Mouse (Mus musculus) intestine, embryonic 15.5 days (tissue): ENCODE results near the gene Abcg4. TPM values are rescaled to one million over a fixed set of nuclear protein-coding genes. Genes with fewer than 3 reads are reported as not detected.
"Not testable (repeated sequence)": the region's sequence is repeated elsewhere in the genome, so short reads cannot be mapped to it uniquely, and the experiment has no call there.

ENCODE experiments used
- ATAC-seq: fragments of 200-750 bp; cut with Nextera tagmentation; 2 replicates; pipeline ENCODE4 v1.8.0; 2017; ENCODE audit warnings: moderate TSS enrichment, moderate library complexity
- H3K27ac ChIP-seq: fragments of 300-500 bp; sonication (generic); 2 replicates; pipeline ENCODE4 v1.5.1; 2015; ENCODE audit warnings: mild to moderate bottlenecking, inconsistent platforms
- H3K27me3 ChIP-seq: fragments of 300-500 bp; sonication (generic); replicated peaks from 2 replicates; pipeline ENCODE4 v1.6.1; 2015; ENCODE audit warnings: inconsistent platforms
- H3K36me3 ChIP-seq: fragments of 300-500 bp; sonication (generic); 2 replicates; pipeline ENCODE4 v1.6.1; 2015; ENCODE audit warnings: inconsistent platforms
- H3K4me1 ChIP-seq: fragments of 300-500 bp; sonication (generic); replicated peaks from 2 replicates; pipeline ENCODE4 v1.6.1; 2015; ENCODE audit warnings: inconsistent platforms
- H3K4me2 ChIP-seq: fragments of 300-500 bp; sonication (generic); replicated peaks from 2 replicates; pipeline ENCODE4 v1.6.1; 2015; ENCODE audit warnings: mild to moderate bottlenecking, inconsistent platforms
- H3K4me3 ChIP-seq: fragments of 300-500 bp; sonication (generic); replicated peaks from 2 replicates; pipeline ENCODE4 v1.5.1; 2015; ENCODE audit warnings: inconsistent platforms
- H3K9ac ChIP-seq: fragments of 300-500 bp; sonication (generic); 2 replicates; pipeline ENCODE4 v1.6.1; 2015; ENCODE audit warnings: inconsistent platforms
- H3K9me3 ChIP-seq: fragments of 300-500 bp; sonication (generic); 2 replicates; pipeline ENCODE4 v1.6.1; 2016; ENCODE audit warnings: inconsistent platforms
- WGBS: fragments of 180-500 bp; shearing (Covaris S2); methylation state at CpG from one replicate; pipeline ENCODE4 v1.1.7; 2015; 5-methylcytosine and 5-hydroxymethylcytosine counted together
- polyA plus RNA-seq: library from polyadenylated mRNA; unstranded; fragments of >200 nt; fragmentation: Nextera tagmentation; extraction: Ambion mirVana; gene quantifications from 2 replicates; pipeline ENCODE4 v1.2.1, GENCODE M21; 2015

Gene Abcg4
- polyA plus RNA-seq = 2.5 and 2.9 TPM in 2 replicates

DNA sequence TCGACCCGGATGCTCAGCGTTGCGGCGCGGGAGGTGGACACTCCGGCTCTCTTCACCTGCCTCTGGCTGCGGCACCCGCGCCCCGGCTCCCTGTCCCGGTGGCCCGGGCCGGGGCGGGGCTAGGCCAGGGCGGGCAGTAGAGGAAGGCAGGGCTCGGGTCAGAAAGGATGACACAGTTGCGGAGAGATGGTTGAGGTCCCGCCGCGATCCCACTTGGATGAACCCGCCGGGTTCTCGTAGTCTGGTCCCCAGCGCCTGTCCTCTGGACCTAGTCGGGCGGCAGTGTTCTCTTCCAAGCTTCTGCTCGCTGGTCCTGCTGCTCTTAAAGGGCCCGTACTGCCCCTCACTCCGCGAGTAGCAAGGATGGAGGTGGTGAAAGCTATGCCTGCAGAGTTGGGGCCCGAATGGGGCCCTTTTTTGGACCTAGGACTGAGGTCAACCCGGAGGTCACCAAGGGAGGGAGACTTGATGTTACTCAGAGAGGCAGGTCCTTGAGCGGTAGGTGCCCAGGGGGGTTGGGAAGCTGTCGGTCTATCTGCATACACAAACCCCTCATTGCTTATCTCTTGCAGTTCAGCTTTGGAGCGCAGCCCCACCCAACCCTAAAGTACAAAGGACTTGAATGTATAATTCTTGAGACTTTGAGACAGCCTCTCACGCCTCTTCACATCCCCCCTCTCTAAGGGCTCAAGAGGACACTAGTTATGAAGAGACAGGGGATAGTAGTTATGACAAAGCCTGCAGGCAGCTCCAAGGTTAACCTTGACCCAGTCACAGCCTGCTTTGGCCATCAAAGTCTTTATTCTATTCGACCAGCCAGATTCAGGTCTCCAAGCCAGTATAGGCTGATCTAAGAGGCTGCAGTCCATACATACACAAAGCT is at the start of gene Abcg4:
Gene Abcg4, minus strand, starts transcription at position 540 of the 883 bp plus-strand sequence.
- Histone ChIP-seq H3K9me3 (no peaks in the 10 kb centered on the region), H3K27me3 (peaks cover 15% of the 10 kb centered on the region), H3K9ac (peak within 1 kb of the TSS; percentile 63), H3K36me3 (peaks cover 14% of the 10 kb centered on the region), H3K4me2 (peak within 1 kb of the TSS; percentile 94), H3K27ac (peak within 1 kb of the TSS; percentile 19), H3K4me3 (peak within 1 kb of the TSS; percentile 54), H3K4me1 (peaks cover 25% of the 10 kb centered on the region)
- peak; percentile 73 for ATAC-seq
- under 1% methylated on average over 38 of the region's 38 CpGs for WGBS

DNA sequence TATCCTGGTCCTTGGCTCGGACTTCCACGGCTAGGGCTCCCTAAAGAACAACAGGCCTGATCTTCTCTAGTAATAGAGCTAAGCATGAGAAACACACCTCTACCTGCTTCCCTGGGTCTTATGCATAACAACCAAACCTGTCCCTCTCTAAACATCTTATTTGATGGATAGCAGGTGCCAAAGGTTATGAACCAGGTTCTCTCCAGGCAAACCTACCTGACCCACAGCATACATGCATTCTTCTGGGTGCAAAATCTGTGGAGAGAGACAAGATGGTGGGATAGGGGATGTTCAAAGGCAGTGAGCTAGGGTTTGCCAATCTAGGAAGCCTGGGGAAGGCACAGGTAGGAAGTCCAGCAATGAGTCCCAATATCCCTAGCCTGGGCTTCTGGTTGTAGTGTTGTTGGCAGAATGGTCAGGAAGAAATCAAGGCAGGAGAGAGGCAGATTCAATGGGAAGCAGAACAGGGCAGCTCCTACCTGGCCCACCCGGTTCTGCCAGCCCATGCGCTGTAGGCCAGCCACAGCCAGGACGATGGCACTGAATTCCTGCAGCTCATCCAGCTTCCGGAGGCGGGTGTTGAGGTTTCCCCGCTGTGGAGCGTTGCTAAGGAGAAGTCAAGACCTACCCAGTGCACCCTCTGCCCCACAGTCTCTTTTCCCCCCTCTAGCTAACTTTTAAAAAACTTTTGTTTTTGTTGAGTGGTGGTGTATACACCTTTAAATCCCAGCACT is 49.2 kb upstream of the Abcg4 start:
- Histone ChIP-seq H3K4me3 (peak overlapping the region; percentile 88; the same call in 1 of the 2 replicates), H3K4me2 (peak overlapping the region; percentile 69), H3K27me3 (no peaks in the 10 kb centered on the region), H3K36me3 (peaks cover 26% of the 10 kb centered on the region), H3K9ac (0 out of 2 replicates have a peak overlapping the region, but pooled peaks have one; percentile 20), H3K27ac (peak overlapping the region; percentile 27; the same call in 1 of the 2 replicates), H3K4me1 (peaks cover 22% of the 10 kb centered on the region), H3K9me3 (no peaks in the 10 kb centered on the region)
- no peak for ATAC-seq
- WGBS = 68% methylated on average over 9 of the region's 9 CpGs

DNA sequence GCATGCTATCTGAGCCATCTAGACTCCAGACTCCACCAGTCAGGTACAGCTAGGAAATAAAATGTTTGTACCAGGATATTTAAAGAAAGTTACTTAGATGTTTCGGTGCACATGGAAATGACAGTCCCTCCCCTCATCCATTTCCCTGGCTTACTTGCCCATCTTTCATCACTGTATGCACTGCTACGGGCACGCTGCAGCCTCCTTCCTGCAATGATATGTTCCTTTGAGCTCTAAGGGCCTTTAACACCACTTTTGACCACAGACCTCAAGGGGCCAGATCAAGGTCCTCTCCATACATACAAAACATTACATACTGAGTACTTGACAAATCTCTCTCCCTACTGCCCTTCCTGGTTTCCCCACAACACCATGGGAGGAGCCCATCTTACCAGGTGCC is 48.5 kb upstream of the Abcg4 start:
- no peaks in the 10 kb centered on the region for H3K27me3 ChIP-seq
- 67% methylated on average over 3 of the region's 3 CpGs for WGBS
- H3K9me3 ChIP-seq = no peaks in the 10 kb centered on the region
- H3K36me3 ChIP-seq = peaks cover 30% of the 10 kb centered on the region
- peak overlapping the region; percentile 88 for H3K4me3 ChIP-seq
- ATAC-seq = no peak
- H3K27ac ChIP-seq = no peak overlapping the region
- peaks cover 16% of the 10 kb centered on the region for H3K4me1 ChIP-seq
- H3K4me2 ChIP-seq = peak overlapping the region; percentile 69
- H3K9ac ChIP-seq = peak overlapping the region; percentile 98

DNA sequence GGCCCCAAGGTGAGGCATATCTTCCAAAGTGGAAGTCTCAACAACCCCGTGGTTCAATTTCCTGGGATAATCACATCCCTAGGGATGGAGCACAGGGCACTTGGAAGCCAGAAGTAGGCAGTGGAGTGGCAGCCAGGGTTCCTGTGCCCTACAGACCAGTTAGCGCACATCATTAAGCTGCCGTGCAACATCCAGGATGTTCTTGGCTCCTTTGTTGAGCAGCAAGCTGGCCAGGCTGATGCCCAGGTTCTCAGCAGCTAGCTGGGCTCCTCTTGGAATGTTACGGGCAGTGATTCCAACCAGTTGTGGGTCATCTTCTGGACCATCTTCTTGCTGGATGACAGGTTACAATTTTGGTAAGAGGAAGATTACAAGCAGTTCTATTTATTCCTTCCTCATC is 48.1 kb upstream of the Abcg4 start:
- 30% methylated on average over 4 of the region's 4 CpGs for WGBS
- H3K27me3 ChIP-seq, H3K9me3 ChIP-seq, H3K27ac ChIP-seq, ATAC-seq: not testable (repeated sequence)
- Histone ChIP-seq H3K36me3 (peaks cover 34% of the 10 kb centered on the region), H3K4me2 (peak overlapping the region; percentile 69), H3K4me3 (peak overlapping the region; percentile 88), H3K4me1 (peaks cover 16% of the 10 kb centered on the region), H3K9ac (peak overlapping the region; percentile 98)

DNA sequence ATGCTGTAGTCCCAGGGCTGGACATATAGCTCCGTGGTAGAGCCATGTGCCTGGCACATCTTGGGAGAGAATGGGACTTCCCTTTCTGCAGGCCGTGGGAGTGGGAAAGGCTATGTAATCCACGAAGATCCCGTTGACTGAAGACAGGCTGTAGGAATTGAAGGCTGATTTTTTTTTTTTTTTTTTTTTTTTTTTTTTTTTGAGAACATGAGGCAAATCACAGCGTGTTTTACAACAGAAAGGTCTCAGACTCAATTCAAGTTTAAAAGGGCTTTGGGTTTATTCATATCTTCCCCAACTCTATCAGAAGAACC is 47.6 kb upstream of the Abcg4 start:
- H3K27ac ChIP-seq = peak overlapping the region; percentile 97; the same call in 1 of the 2 replicates
- H3K9ac ChIP-seq = peak overlapping the region; percentile 98
- H3K4me2 ChIP-seq = peak overlapping the region; percentile 69
- WGBS = under 1% methylated on average over 5 of the region's 5 CpGs
- H3K4me3 ChIP-seq = peak overlapping the region; percentile 88
- H3K36me3 ChIP-seq = peaks cover 35% of the 10 kb centered on the region
- no peak for ATAC-seq
- no peaks in the 10 kb centered on the region for H3K9me3 ChIP-seq
- H3K4me1 ChIP-seq = peaks cover 16% of the 10 kb centered on the region
- H3K27me3 ChIP-seq = no peaks in the 10 kb centered on the region

DNA sequence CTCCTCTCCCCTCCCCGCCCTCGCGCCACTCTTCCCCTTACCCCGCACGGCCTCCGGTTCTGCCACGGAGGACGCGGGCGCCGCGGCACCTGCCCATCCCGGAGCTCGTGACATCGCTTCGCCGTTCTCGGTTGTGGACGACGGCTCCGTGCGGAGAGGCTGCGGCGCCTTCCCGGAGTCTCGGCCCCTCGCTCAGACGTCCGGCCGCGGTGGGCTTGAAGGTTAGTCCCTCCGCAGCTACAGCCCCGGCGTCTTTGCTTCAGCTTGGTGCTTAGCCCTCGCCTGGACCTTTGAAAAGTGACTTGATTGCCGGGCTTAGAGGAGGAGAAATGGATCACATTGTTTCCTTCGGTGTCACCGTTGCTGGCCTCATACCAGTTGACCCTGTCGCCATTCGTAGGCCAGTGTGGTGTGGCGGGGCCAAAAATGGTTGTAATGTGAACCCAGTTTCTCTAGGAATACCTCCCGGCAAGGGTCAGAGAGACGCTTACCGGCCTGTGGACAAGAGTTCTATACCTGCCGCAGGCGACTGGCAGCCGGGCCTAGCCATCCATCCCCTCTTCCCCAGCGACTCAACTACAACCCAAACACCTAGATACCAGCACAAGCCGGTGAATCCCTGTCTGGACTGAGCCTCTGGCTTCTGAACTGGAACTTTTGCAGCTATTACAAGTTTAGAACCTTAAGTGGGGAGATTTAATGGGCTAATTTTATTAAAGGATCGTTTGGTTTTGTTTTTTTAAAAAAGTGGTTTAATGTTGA is 47.1 kb upstream of the Abcg4 start:
- H3K4me2 ChIP-seq = peak overlapping the region; percentile 69
- peaks cover 16% of the 10 kb centered on the region for H3K4me1 ChIP-seq
- peak overlapping the region; percentile 98 for H3K9ac ChIP-seq
- under 1% methylated on average over 50 of the region's 50 CpGs for WGBS
- peaks cover 30% of the 10 kb centered on the region for H3K36me3 ChIP-seq
- peak overlapping the region; percentile 88 for H3K4me3 ChIP-seq
- no peak; the same call in none of the 2 replicates for ATAC-seq
- peak overlapping the region; percentile 97 for H3K27ac ChIP-seq
- H3K9me3 ChIP-seq = no peaks in the 10 kb centered on the region
- H3K27me3 ChIP-seq = no peaks in the 10 kb centered on the region

DNA sequence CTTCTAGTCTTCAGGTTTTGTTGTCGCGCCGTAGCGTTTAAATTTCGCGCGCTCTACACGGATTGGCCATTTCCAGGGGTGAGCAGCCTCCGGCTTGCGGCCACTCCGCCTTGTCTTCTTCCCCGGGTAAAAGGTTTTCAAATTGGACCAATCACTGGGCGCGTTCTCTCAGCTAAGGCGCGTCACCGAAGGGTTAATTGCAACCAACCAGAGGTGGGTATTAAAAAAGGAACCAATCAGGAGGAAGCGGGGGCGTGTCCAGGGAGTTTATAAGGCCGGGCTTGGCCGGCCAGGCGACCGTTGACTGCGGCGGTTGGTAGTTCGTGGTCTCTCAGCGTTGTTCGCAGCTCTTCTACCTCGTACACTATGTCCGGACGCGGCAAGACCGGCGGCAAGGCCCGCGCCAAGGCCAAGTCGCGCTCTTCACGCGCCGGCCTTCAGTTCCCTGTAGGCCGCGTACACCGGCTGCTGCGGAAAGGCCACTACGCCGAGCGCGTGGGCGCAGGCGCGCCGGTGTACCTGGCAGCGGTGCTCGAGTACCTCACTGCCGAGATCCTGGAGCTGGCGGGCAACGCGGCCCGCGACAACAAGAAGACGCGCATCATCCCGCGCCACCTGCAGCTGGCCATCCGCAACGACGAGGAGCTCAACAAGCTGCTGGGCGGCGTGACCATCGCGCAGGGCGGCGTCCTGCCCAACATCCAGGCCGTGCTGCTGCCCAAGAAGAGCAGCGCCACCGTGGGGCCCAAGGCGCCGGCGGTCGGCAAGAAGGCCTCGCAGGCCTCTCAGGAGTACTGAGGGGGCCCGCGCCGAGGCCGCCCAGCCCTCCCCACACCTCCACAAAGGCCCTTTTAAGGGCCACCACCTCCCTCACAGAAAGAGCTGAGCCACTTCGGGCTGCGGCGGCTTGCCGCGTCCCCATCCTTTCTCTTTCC is 46.2 kb upstream of the Abcg4 start, which contains the start of gene H2afx:
Gene H2afx, plus strand, starts transcription at position 299 of the 935 bp plus-strand sequence.
- under 1% methylated on average over 90 of the region's 91 CpGs for WGBS
- no peaks in the 10 kb centered on the region for H3K27me3 ChIP-seq
- H3K27ac ChIP-seq = peak within 1 kb of the TSS; percentile 97
- peaks cover 37% of the 10 kb centered on the region for H3K36me3 ChIP-seq
- peak; percentile 97 for ATAC-seq
- no peaks in the 10 kb centered on the region for H3K9me3 ChIP-seq
- peak within 1 kb of the TSS; percentile 98 for H3K9ac ChIP-seq
- H3K4me1 ChIP-seq = peaks cover 16% of the 10 kb centered on the region
- peak within 1 kb of the TSS; percentile 88 for H3K4me3 ChIP-seq
- peak within 1 kb of the TSS; percentile 69 for H3K4me2 ChIP-seq

DNA sequence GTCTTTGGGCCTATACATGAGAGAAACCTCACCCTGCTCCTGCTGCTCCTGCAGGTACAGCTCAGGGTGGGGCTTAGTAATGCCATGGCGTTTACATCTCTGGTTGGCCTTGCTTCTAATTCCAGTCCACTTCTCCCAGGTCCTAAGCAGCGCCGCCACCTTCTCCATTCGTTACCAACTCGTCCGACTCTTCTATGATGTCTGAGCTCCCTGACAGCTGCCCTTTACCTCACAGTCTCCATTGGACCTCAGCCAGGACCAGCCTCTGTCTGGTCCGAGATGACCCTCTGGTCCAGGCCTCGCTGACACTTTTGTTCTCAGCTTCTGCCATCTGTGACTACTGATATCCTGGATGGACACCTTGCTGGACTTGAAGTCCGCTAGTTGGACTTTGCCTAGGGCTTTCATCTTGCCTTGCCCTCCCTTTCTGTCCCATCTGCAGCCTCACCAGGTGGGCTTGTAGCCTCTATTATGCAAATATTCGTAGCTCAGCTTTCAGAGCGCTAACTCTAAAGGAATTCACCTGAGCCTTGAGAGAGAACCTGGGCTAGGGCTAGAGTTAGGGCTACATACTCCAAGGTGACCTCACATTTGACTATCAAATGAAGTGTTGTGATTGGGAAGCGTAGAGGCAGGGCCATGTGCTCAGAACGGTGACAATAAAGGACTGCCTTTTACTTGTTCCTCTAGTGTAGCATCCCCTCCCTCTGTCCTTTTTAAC is 44.7 kb upstream of the Abcg4 start:
- Histone ChIP-seq H3K27ac (no peak overlapping the region), H3K9me3 (no peaks in the 10 kb centered on the region), H3K36me3 (peaks cover 33% of the 10 kb centered on the region), H3K9ac (no peak overlapping the region), H3K27me3 (no peaks in the 10 kb centered on the region), H3K4me1 (peaks cover 16% of the 10 kb centered on the region), H3K4me2 (no peak overlapping the region), H3K4me3 (no peak overlapping the region)
- no peak for ATAC-seq
- WGBS = 94% methylated on average over 13 of the region's 13 CpGs

DNA sequence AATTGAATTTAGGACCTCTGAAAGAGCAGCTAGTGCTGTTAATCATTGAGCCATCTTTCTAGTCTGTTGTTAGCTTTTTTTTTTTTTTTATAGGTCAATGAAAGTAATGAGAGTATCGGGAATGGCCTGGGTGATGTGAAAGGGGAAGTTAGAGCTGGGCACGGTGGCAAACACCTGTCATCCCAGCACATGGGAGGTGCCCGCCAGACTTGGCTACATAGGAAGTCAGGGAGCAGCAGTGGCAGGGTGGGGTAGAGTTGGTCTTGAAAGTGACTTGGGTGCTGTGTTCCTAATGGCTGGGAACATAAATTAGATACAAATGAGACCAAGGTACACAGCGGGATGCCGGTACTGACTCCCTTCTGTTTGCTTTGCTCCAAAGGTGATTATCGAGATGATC is 42.3 kb upstream of the Abcg4 start:
- peaks cover 29% of the 10 kb centered on the region for H3K36me3 ChIP-seq
- WGBS = 87% methylated on average over 6 of the region's 6 CpGs
- H3K27ac ChIP-seq = no peak overlapping the region
- H3K9ac ChIP-seq = no peak overlapping the region
- H3K4me1 ChIP-seq = peaks cover 9% of the 10 kb centered on the region
- H3K4me3 ChIP-seq = no peak overlapping the region
- H3K9me3 ChIP-seq = no peaks in the 10 kb centered on the region
- ATAC-seq = no peak
- no peaks in the 10 kb centered on the region for H3K27me3 ChIP-seq
- no peak overlapping the region for H3K4me2 ChIP-seq

DNA sequence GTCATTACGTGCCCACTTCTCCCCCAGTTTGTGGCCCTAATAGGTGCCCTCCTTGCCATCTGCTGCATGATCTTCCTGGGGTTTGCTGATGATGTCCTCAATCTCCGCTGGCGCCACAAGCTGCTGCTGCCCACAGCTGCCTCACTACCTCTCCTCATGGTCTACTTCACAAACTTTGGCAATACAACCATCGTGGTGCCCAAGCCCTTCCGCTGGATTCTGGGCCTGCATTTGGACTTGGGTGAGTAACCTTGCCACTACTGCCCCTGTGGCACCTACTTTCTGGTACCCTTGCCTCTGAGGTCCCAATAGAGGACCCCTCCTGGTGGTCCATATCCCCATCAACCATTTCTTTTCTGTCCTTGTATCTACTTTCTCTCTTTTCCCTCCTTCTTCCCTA is 39.5 kb upstream of the Abcg4 start:
- 0 out of 2 replicates have a peak overlapping the region, but pooled peaks have one; percentile 95 for H3K27ac ChIP-seq
- H3K9ac ChIP-seq = peak overlapping the region; percentile 94; the same call in 1 of the 2 replicates
- H3K9me3 ChIP-seq = no peaks in the 10 kb centered on the region
- peak overlapping the region; percentile 82 for H3K4me2 ChIP-seq
- H3K36me3 ChIP-seq = peaks cover 19% of the 10 kb centered on the region
- H3K27me3 ChIP-seq = no peaks in the 10 kb centered on the region
- H3K4me1 ChIP-seq = peaks cover 9% of the 10 kb centered on the region
- H3K4me3 ChIP-seq = peak overlapping the region; percentile 77
- WGBS = 83% methylated on average over 5 of the region's 5 CpGs
- ATAC-seq = no peak
